Mouse (Mus musculus) mesoderm, embryonic 11.5 days (tissue): ENCODE results near the gene Micall1.

Experiments used
- DNase-seq: peaks from one replicate; pipeline ENCODE4 v3.0.0-alpha.2; 2012; ENCODE audit warnings: low read depth, low spot score

Gene Micall1

GRCm38 (mm10) chr15:79097135-79097534 is 11.6 kb upstream of the Micall1 start:
- DNase-seq = no peak

DNA sequence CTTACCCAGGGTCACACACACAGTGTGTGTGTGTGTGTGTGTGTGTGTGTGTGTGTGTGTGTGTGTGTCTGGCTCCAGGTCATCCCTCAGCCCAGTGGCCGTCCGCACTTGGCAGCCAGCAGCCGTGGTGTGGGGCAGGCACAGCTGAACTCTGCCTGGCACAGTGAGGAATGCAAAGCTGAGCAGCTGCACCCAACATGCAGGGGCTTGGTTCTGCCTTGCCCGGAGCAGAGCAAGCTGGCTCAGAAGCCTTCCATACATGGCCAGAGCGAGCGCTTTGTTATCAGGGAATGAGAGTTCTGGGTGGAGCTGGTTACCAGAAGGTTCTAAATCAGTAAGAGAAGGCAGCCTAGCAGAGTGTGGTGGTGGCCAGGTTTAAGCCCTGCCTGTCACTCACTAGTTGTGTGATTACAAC is 11.1 kb upstream of the Micall1 start:
- no peak for DNase-seq

DNA sequence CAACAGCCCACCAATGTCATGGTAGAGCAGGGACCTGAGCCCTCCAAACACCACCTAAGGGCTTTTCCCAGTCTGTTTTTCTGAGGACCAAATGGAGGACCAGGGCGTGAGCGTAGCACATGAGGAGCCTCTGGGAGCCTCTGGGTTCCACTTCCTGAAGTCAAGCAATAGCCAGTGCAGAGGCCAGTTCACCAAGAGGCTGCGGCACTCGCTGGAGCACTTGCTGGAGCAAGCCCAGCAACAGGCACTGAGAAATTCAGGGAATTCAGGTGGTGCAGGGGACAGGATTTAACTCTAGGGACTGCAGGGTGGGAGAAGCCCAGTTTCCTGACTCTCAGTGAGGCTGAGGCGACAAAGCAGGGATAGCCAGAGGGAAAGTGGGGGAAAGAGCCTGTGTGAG is 10.5 kb upstream of the Micall1 start:
- no peak for DNase-seq

DNA sequence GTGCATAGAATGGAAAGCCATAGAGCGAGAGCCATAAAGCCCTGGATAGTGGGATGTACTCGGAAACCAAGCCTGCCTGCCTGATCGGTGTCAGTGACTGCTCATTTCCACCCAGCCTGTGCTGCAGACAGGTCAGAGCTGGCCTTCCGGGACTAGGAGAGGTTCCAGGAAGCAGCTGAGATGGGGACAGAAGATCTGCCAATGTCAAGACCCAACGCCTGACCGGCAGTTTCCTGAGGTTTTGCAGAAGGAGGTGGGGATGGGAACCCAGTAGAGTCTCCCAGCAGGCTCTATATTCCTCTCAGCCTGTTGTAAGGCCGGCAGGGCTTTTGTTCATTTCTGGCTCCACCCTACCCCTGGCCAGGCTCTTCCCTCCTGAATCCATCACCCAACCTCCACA is 9.8 kb upstream of the Micall1 start:
- no peak for DNase-seq

DNA sequence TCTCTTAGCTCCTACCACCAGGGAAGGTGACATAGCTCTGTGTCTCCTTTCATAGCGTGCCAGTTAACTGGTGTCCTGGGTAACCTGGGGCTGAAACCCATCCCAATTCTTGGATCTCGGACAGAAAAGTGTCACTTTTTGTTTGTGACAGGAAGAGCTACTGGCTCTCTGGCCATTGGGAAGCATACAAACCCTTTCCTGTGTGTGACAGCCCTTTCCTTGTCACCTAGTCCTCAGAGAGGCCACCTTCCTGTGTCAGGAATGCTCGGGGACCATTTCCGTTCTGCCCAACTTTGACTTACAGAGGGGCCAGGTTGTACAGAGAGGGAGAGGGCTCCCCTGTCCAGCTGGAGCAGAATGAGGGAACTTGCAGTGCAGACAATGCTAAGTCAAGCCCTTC is 9.2 kb upstream of the Micall1 start:
- DNase-seq = no peak

DNA sequence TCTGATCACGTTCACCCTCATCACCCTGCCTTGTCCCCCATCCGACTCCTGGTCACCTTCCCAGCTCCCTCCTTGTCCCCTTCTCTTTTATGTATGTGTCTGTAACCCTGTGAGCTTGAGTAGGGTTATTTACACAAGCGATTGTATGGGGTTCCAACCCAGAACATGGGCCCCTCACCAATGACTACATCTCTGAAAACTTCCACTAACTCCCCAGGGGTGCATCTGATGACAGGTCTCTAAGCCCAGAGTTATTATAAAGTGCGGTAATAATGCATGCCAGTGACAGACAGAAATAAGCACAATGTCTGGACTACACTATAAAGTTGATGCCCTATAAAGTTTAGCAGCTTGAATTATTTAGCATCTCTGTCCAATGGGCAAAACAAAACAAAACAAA is 8.3 kb upstream of the Micall1 start:
- no peak for DNase-seq

DNA sequence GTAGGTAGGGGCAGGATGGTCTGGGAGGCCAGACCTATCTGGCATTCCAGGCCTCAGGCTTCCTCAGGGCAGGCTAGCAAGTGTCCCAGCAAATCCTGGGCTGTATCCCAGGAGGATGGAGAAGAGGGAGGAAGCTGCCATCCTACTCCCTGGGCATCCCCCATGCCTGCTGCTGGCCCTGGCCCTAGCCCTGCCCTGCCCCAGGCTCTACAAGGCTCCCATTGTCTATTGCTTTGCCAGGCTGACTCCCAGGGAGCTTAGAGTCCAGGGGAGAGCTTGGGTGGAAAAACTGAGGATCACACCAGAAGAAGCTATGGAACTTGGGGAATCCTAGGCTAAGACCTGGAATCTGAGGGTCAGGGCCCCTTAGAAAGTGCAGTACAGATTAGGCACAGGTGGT is 7.2 kb upstream of the Micall1 start:
- no peak for DNase-seq

- DNase-seq = no peak
Observed at GRCm38 (mm10) chr15:79103264-79103663, 5.4 kb upstream of the Micall1 start.

DNA sequence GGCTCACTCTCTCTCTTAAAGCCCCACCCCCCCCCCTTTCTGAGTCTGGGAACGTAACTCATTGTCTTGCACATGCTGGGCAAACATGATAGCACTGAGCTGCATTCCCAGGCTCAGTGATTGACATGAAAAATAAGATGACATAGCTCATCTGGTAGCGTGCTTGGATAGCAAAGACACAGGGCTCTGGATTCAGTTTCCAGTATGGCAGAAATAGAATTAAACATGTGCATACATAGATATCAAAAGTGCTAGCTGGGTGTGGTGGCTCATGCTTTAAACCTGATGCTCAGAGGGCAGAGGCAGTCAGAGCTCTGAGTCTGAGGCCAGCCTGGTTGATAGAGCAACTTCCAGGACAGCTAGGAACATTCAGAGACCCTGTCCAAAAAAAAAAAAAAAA is 2.9 kb upstream of the Micall1 start:
- DNase-seq = no peak

DNA sequence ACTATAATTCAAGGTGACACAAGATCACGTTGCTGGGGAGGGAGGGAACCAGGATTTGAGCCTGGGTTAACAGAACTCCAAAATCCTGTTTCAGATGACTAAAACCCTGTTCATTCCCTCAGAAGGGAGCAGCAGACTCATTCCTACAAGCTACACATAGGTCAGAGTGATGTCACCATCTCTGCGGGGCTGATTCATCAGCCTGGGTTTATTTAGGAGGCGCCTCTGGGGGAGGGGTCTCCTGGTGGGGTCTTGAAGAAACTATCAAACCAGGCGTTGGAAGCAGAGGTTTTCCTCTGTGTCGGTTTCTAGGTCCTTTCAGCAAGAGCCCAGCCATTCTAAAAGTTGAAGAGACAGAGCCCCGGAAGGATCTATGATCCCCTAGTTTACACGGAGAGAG is 732 bp upstream of the Micall1 start:
- DNase-seq = peak; percentile 41

DNA sequence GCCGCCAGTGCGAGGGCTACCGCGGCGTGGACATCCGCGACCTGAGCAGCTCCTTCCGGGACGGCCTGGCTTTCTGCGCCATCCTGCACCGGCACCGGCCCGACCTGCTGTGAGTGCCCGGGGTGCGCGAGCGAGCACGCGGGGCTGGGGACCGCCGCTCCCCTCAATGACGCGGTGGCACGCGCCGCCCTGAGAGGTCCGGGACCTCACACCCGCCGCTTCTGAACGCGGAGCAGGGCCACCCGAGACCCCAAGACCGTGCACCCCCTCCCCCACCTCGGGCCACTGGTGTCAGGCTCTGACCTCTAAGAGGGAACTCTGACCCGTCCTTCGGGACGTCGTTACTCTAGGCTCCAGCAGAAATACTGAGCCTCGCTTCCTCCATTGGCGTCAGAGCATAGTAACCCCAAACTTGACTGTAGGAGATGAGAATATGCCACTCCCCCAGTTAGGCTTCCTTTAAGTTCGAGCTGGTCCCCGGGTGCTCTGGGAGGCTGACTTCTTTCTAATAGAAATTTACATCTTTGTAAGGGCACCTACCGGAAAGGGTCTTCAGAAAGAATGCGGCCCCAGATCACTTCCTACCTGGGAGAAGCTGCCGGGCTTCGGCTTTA is 730 bp downstream of the Micall1 start:
- DNase-seq = no peak

DNA sequence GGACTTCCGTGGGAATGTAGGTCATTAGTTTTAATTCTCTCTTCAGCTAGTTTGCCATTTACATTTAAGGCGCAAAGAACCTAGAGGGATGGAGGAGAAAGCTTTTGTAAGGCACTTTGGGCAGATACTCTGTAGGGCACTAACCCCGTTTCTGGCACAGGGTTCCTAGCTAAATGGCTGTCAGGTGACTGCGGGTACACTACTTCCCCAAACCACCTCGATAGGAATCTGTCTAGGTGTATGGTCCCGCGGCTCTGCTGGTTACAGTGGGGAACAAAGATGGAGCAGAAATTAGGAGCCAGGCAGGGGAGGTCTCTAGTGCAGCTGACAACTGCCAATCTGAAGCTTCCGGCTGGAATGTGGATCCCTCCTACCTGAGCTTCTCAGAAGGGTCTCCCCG is 1.3 kb downstream of the Micall1 start:
- no peak for DNase-seq

DNA sequence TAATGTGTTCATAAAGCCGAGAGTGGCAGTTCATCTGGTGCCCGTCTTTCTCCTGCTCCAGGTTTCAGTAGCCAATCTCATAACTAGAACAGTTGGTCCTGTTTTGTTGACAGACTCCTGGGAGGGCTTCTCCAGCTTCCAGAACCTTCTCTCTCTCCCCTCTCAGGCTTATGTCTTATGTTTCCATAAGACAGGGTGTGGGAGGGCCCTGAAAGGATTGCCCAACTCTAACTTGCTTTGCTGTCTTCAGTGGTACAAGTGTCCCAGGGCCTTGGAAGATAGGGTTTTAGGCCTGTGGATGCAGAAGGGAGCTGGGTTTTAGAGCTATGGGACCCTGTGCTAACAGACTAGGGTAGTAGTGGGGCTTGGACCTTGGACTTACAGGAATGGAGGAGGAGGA is 1.8 kb downstream of the Micall1 start:
- DNase-seq = no peak

DNA sequence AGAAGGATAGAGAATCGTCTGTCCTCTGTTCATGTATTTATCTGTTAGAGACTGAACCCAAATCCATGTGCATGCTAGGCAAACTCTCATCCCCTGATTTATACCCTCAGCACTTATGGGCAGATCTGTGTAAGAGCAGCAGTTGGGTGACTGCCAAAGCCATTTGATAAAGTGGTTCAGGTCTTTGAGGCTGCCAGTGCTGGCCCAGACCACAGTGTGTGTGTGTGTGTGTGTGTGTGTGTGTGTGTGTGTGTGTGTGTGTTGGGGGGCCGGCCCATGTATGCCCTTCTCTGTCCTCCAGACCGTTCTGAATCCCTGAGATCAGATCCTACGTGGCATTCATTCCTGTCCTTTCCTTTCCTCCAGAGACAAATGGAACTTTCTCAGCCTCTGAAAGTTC is 3.1 kb downstream of the Micall1 start:
- DNase-seq = no peak

- DNase-seq = no peak
Observed at GRCm38 (mm10) chr15:79115276-79115675, 6.6 kb downstream of the Micall1 start.

DNA sequence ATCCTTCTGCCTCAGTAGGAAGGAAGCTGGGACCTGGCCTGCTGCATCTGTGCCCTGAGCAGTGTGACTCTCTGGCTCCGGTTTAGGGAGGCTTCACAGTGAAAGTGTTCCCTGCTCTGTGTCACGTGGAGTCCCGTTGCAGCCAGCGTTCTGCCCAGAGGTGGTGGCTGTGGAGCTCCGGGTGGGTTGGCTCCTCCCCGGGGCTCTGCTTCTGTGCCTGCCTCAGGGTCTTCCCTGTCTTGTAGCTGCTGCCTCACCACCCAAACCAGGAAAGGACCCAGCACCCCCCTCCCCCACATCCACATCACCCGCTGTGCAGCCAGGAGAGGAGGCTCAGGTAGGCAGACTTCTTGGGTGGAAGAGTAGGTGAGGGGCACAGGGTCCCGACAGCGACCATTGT is 10.8 kb downstream of the Micall1 start:
- no peak for DNase-seq

GRCm38 (mm10) chr15:79122119-79122518 is 13.4 kb downstream of the Micall1 start:
- no peak for DNase-seq

DNA sequence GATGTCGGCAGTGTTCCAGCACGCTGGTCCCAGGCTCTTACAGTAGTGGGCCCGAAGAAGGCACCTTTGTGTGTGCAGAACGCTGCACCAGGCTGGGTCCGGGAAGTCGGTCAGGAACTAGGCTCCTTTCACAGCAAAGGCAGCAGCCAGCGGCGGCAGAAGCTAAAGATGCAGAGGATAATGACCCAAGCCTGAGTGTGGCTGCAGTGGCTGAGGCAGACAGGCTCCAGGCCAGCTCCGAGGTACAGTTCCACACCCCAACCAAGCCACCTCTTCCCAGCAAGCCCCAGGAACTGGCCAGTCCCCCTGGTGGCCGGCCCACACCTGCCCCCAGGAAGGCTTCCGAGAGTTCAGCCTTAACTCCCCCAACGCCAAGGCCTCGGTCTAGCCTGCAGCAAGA is 13.8 kb downstream of the Micall1 start:
- no peak for DNase-seq

DNA sequence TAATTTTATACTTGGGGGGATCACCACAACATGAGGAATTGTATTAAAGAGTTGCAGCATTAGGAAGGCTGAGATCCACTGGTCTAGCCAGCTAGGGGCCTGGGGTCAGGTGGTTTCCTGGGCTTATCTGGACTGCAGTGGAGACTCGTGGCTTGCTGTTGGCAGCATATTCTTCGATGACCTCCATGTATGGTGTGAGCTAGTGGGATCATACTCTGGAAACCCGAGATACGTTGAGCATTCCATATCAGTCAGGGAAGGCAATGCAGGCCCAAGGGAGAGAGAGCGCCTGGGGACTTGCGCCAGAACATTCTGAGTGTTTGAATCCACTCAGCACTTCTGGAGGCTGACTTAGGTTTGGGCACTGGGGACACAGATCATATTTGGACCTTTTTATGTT is 15.1 kb downstream of the Micall1 start:
- no peak for DNase-seq

- DNase-seq = no peak
Observed at GRCm38 (mm10) chr15:79124331-79124875, 15.7 kb downstream of the Micall1 start.

DNA sequence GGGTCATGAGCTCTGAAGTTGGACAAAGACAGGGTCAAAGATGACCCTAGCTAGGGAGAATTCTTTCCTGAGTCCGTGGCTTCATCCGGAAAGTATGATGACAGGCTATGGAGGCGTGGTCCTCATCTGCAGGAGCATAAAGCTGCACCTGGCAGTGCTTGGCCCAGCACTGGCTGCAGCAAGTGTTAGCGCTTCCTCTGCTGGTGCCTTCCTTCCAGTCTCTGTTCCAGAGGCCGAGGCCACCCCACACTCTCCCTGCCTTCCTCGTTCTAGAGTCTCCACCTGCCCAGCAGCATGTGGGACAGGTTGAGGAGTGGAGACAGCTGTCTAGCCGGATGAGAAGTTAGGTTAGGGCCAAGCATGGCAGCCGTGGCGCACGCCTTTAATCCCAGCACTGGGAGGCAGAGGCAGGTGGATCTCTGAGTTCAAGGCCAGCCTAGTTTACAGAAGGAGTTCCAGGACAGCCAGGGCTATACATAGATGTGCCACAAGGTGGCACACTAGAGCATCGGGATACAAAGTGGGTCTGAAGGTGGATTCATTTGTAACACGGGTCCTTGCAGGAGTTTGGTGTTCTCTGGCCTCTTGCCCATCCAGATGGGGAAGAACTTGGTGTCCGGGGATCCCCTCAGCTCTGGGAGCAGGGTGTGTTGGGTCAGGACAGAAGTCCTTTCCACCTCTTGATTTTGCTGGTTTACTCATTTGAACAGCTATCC is 17.7 kb downstream of the Micall1 start:
- DNase-seq = peak; percentile 70

GRCm38 (mm10) chr15:79127101-79127500 is 18.4 kb downstream of the Micall1 start:
- DNase-seq = no peak

DNA sequence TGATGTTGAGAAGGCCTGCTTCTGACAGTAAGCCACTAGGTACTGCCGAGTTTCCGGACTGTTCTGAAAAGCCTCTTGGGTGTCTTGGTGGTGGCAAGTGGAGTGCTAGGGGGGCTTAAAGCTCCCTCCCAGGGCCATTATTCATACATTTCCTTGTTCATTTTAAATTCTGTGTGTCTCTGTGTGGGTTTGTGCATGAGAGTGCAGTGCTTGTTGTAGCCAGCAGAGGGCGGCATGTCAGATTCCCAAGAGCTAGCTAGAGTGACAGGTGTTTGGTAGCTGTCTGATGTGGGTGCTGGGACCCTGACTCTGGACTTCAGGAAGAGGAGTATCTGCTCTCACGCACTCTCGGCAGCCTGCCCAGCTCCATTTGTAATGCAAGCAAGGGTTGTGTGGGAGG is 19.5 kb downstream of the Micall1 start:
- DNase-seq = no peak
